Mouse (Mus musculus) activated CD4-positive, CD25-positive, alpha-beta regulatory T cell (primary cell): ENCODE measurements around the gene Fbxl22. TPM values are rescaled to one million over a fixed set of nuclear protein-coding genes. Genes with fewer than 3 reads are reported as not detected.

Source experiments
- polyA plus RNA-seq, 2 experiments: library from polyadenylated mRNA; unstranded; fragments of 100-300 nt; shearing (Covaris generic); gene quantifications; one replicate each; pipeline ENCODE4 v1.2.1; 2017

Gene Fbxl22
- polyA plus RNA-seq = 1 to 10 TPM; 1.3 to 1.5 TPM

DNA sequence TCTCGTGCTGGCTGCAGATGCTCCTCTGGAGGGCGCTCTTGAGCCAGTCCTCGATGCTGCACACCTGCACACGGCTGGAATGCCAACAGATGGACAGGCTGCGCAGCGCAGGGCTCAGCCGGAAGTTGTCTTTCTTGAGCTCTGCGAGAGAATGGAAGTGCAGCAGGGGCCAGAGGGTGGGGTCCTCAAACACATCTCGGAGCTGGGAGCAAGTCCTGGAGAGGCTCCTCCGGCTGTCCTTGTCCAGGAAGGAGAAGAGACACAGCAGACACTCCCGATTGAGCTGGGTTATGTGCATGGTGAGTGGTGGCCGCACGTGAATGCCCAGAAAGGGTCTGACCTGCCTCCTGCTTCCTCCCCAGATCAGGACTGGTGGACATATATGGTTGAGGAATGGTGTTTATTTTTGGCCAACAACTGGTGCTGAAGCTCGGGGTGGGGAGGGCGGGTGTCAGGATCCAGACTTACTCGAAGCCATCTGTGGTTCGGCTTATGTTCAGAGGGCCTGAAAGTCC lies at the start of gene Fbxl22:
Fbxl22 (minus strand) TSS at position 338 of the 515 bp plus-strand sequence.

Other genes with a start within 250 kb of the Fbxl22 start
- gene Herc1, start 164.1 kb downstream of the Fbxl22 start, polyA plus RNA-seq = 10 to 100 TPM; 21.6 to 33.1 TPM
- 100 to 1,000 TPM; 135 to 154 TPM for gene Usp3, start 78.5 kb upstream of the Fbxl22 start, polyA plus RNA-seq
- 1 to 10 TPM; 2.8 to 4.1 TPM for gene Car12, start 199.1 kb upstream of the Fbxl22 start, polyA plus RNA-seq